Mouse (Mus musculus) liver, adult 2 months (tissue): ENCODE measurements at regions not wholly inside any gene's neighbourhood (a gene's known extent, or its start where the extent isn't known, plus 50 kb on each side); places are given as distances from the start of the nearest gene placed in this dataset.

ENCODE experiments used
- DNase-seq: peaks from one replicate; pipeline ENCODE4 v3.0.0-alpha.2; 2011; ENCODE audit warnings: low read depth, low spot score; ENCODE audit errors: extremely low read depth
- H3K27ac ChIP-seq: fragments of 200-500 bp; replicated peaks from 2 replicates; pipeline ENCODE4 v1.5.1; 2012; ENCODE audit warnings: low read depth, mild to moderate bottlenecking, control low read depth, inconsistent platforms, low read length; ENCODE audit not compliant: insufficient read depth
- H3K27me3 ChIP-seq: fragments of 200-500 bp; 2 replicates; pipeline ENCODE4 v1.6.1; 2012; ENCODE audit warnings: mild to moderate bottlenecking, moderate library complexity, low read length, inconsistent platforms; ENCODE audit not compliant: control insufficient read depth, insufficient read depth
- H3K36me3 ChIP-seq: fragments of 200-500 bp; 2 replicates; pipeline ENCODE4 v1.6.1; 2012; ENCODE audit warnings: low read length, inconsistent platforms; ENCODE audit not compliant: control insufficient read depth, insufficient read depth
- H3K4me1 ChIP-seq: fragments of 200-500 bp; 2 replicates; pipeline ENCODE4 v1.6.1; 2011; ENCODE audit warnings: low read length; ENCODE audit not compliant: control insufficient read depth, insufficient read depth
- H3K4me3 ChIP-seq: fragments of 200-500 bp; 2 replicates; pipeline ENCODE4 v1.5.1; 2011; ENCODE audit warnings: low read depth, mild to moderate bottlenecking, control low read depth, low read length, moderate library complexity; ENCODE audit not compliant: insufficient read depth
- H3K79me2 ChIP-seq: fragments of 200-500 bp; 2 replicates; pipeline ENCODE4 v1.6.1; 2012; ENCODE audit warnings: inconsistent platforms, mild to moderate bottlenecking, low read length, moderate library complexity; ENCODE audit not compliant: control insufficient read depth, insufficient read depth
- H3K9ac ChIP-seq: fragments of 200-500 bp; 2 replicates; pipeline ENCODE4 v1.6.1; 2012; ENCODE audit warnings: low read depth, mild to moderate bottlenecking, control low read depth, inconsistent platforms, low read length
- CTCF ChIP-seq: fragments of 200-500 bp; IDR thresholded peaks from 2 replicates; pipeline ENCODE4 v1.5.1; 2011; ENCODE audit warnings: low read depth, low read length, control low read depth
- POLR2A ChIP-seq: fragments of 200-500 bp; IDR thresholded peaks from 2 replicates; pipeline ENCODE4 v1.6.1; 2011; ENCODE audit warnings: low read length, control low read depth; ENCODE audit not compliant: insufficient read depth; ENCODE audit errors: extremely low read depth
- WGBS: fragments of 180-500 bp; shearing (Covaris S2); methylation state at CpG from one replicate; pipeline ENCODE4 v1.1.7; 2018; 5-methylcytosine and 5-hydroxymethylcytosine counted together

DNA sequence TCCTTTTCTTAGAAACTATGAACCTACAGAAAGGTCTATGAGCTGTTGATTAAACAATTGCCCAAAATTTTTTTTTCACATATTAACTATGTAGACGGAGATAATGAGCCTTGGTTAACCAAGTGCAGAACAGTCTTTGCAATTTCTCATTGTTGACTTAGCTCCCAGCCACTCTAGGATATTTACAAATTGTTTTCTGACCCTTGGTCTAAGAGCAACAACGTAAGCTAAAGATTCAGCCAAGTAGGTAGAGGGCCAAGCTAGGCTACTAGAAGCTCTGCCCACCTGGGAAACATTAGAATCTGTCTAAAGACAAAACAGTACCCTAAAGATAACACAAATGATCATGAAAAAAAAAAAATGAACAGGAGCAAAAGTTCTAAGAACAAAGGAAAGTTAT, 67.5 kb upstream of the Map9 start:
- no peaks in the 10 kb centered on the region for H3K36me3 ChIP-seq

DNA sequence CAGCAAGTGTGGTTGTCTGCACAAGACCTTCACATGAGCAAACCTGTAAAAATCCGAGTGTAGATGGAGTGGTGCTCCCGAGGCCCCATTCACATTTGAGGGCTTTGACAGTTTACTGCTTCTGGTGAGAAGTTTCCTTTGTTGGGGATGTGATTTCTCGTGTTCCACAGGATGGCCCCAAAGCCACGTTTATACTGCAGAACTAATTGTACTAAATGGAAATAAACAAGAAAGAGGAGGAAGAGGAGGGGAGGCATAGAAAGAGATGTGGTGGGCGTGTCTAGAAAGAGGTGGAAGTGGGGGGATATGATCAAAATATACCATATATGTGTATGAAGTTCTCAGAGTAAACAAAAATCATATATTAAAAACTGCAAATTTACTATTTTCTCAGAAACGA, 68.8 kb upstream of the Map9 start:
- WGBS, result 83% methylated on average over 6 of the region's 6 CpGs
- no peak for DNase-seq
- no peaks in the 10 kb centered on the region for H3K36me3 ChIP-seq
- TF ChIP-seq CTCF (no peak), POLR2A (no peak)
- H3K4me1 ChIP-seq, result peaks cover 15% of the 10 kb centered on the region; the same call in 1 of the 2 replicates
- H3K27me3 ChIP-seq, result no peaks in the 10 kb centered on the region
- H3K79me2 ChIP-seq, result no peaks in the 10 kb centered on the region
- H3K9ac ChIP-seq, result no peak overlapping the region
- no peak overlapping the region for H3K4me3 ChIP-seq
- no peak overlapping the region for H3K27ac ChIP-seq

More for the DNA sequence above, 67.5 kb upstream of the Map9 start:
- no peaks in the 10 kb centered on the region for H3K27me3 ChIP-seq
- peak; percentile 96 for DNase-seq
- no peak overlapping the region for H3K4me3 ChIP-seq
- no peak overlapping the region for H3K27ac ChIP-seq
- 14% methylated on average over 2 of the region's 2 CpGs for WGBS
- no peaks in the 10 kb centered on the region for H3K79me2 ChIP-seq
- no peak overlapping the region for H3K9ac ChIP-seq
- peaks cover 15% of the 10 kb centered on the region; the same call in 1 of the 2 replicates for H3K4me1 ChIP-seq
- no peak for TF ChIP-seq CTCF

DNA sequence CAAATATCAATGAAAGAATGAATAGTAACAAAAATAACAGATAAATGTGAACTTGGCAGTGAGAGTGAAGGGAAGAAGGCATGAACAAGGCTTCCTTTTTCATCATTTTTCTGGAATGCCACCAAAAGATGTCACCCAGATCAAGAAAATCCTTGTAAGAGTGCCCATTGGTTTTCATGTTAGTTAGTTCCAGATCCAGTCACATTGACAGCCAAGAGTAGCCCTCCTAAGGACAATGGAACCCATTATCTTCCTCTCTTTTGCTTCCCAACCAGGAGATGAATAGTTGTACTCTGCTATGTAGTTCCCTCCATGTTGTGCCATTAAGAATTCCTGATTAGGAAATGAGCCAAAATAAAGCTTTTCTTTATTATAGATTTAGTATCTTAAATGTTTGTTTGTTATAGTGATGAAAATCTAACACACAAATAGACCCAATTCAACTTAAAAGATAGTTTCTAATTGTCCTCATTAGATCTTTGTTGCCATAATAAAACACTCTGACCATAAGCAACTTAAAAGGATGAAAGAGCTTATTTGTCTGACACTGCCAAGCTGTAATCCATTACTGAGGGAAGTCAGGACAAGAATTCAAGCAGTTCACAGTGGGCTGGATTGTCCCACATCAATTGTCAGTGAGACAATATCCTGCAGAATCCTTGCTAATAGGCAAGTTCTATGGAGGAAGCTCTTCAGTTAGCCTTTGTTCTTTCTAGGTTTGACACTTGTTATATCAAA, 80.7 kb upstream of the Map9 start:
- Histone ChIP-seq H3K4me1 (no peaks in the 10 kb centered on the region; the same call in 1 of the 2 replicates), H3K79me2 (no peaks in the 10 kb centered on the region), H3K4me3 (no peak overlapping the region), H3K9ac (no peak overlapping the region), H3K27me3 (no peaks in the 10 kb centered on the region), H3K36me3 (no peaks in the 10 kb centered on the region), H3K27ac (no peak overlapping the region)
- TF ChIP-seq CTCF, result no peak
- TF ChIP-seq POLR2A, result no peak
- no peak for DNase-seq

DNA sequence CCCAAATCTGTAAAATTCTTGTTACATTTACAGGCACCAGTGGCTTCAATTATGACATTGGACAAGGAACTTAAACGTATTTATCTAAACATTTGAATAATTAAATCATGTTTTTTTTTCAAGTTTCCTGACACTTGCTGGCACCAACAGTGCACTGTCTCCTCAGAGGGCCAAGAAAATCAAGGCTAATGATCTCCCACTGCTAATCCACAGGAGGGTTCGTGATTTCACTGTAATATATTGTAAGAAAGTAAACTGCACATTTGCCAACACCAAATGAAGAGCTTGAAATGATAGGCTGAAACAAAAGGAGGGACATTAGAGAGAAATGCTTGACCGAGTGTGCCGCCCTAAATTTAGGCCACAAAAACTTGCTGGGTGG, 82.0 kb upstream of the Map9 start:
- no peak for DNase-seq
- WGBS, result 77% methylated on average over 4 of the region's 4 CpGs
- TF ChIP-seq CTCF, result no peak
- no peak for TF ChIP-seq POLR2A

GRCm38 (mm10) chr3:82274945-82275821, 82.7 kb upstream of the Map9 start:
- no peak for DNase-seq
- Histone ChIP-seq H3K4me1 (no peaks in the 10 kb centered on the region; the same call in 1 of the 2 replicates), H3K4me3 (no peak overlapping the region), H3K9ac (no peak overlapping the region), H3K36me3 (no peaks in the 10 kb centered on the region), H3K27ac (no peak overlapping the region), H3K79me2 (no peaks in the 10 kb centered on the region), H3K27me3 (no peaks in the 10 kb centered on the region)
- 77% methylated on average over 7 of the region's 7 CpGs for WGBS
- TF ChIP-seq POLR2A, result no peak
- no peak for TF ChIP-seq CTCF

More for the DNA sequence above, 82.0 kb upstream of the Map9 start:
- Histone ChIP-seq H3K4me3 (no peak overlapping the region), H3K36me3 (no peaks in the 10 kb centered on the region), H3K27ac (no peak overlapping the region), H3K79me2 (no peaks in the 10 kb centered on the region), H3K27me3 (no peaks in the 10 kb centered on the region), H3K9ac (no peak overlapping the region), H3K4me1 (no peaks in the 10 kb centered on the region; the same call in 1 of the 2 replicates)
